ENCODE assay signal across 28 mouse cellular contexts in the genomic region with DNA sequence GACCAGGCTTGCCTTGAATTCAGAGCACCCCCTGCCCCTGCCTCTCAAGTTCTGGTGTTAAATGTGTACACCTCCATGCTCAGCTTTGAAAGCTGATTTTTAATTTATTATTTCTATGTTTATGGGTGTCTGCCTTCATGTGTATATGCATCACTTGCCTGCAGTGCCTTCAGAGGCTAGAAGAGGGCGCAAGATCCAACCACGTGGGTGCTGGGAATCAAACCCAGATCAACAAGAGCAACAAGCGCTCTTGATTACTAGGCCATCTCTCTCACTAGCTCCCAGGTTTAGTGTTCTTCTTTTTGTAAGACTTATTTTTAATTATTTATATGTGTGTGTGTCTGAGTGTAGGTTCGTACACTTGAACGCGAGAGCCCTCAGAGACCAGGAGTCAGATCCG. TPM values are rescaled to one million over a fixed set of nuclear protein-coding genes. Genes with fewer than 3 reads are reported as not detected.
DNase-seq lines count a peak whose midpoint lies in the region; ATAC-seq and TF ChIP-seq lines count a peak whose summit lies in the region.
"Had no signal": no experiment of that assay in that cellular context is flagged by ENCODE, and none has a peak within 500 bp of the region (broad histone marks: within the 10 kb centered on the region; RNA-seq: fewer than 3 reads in every experiment).

No protein-coding gene starts in this region.

- TF ChIP-seq CTCF in liver, postnatal 0 days (IDR thresholded peaks at IDR 0.05; ENCODE audit: low read depth), result 0 out of 2 replicates have a peak, but pooled peaks have one; percentile 1
- TF ChIP-seq CTCF in bone marrow, adult 2 months (IDR thresholded peaks at IDR 0.05; ENCODE audit: control insufficient read depth, insufficient read depth, low read length), result no peak
- no peak for TF ChIP-seq CTCF in layer of hippocampus, adult 2 months (conservative IDR thresholded peaks at IDR 0.05)

- H3K4me2 ChIP-seq in liver, postnatal 0 days (ENCODE audit: low read depth, low read length), result no peak overlapping the region
- no peak overlapping the region for H3K4me2 ChIP-seq in liver, embryonic 11.5 days
- no peak overlapping the region for H3K4me2 ChIP-seq in heart, embryonic 12.5 days
- H3K4me2 ChIP-seq: embryonic facial prominence, embryonic 13.5 days; embryonic facial prominence, embryonic 15.5 days; forebrain, embryonic 12.5 days had no signal

- peaks cover 87% of the 10 kb centered on the region for H3K36me3 ChIP-seq in liver, postnatal 0 days (replicated peaks; ENCODE audit: insufficient read depth, low read length)
- H3K36me3 ChIP-seq in liver, embryonic 11.5 days (ENCODE audit: control insufficient read depth, insufficient read depth, low read length), result peaks cover 76% of the 10 kb centered on the region
- H3K36me3 ChIP-seq in heart, embryonic 12.5 days, result peaks cover 99% of the 10 kb centered on the region

- TF ChIP-seq EP300 in liver, postnatal 0 days (IDR thresholded peaks at IDR 0.05; ENCODE audit: low read depth), result no peak

- no peak overlapping the region for H3K9ac ChIP-seq in liver, postnatal 0 days (replicated peaks)
- no peak overlapping the region for H3K9ac ChIP-seq in liver, embryonic 11.5 days (ENCODE audit: low read depth, low read length)
- no peak overlapping the region for H3K9ac ChIP-seq in heart, embryonic 12.5 days
- H3K9ac ChIP-seq: embryonic facial prominence, embryonic 13.5 days; embryonic facial prominence, embryonic 15.5 days; forebrain, embryonic 12.5 days had no signal

- no peak overlapping the region for H3K4me3 ChIP-seq in liver, postnatal 0 days (ENCODE audit: low read depth, low read length)
- H3K4me3 ChIP-seq in liver, embryonic 11.5 days (ENCODE audit: low read depth, low read length), result no peak overlapping the region
- no peak overlapping the region for H3K4me3 ChIP-seq in bone marrow, adult 2 months (replicated peaks; ENCODE audit: control insufficient read depth, low read depth, low read length)
- no peak overlapping the region for H3K4me3 ChIP-seq in heart, embryonic 12.5 days
- no peak overlapping the region for H3K4me3 ChIP-seq in layer of hippocampus, adult 2 months
- H3K4me3 ChIP-seq: embryonic facial prominence, embryonic 13.5 days; embryonic facial prominence, embryonic 15.5 days; erythroblast, embryonic 14.5 days; forebrain, embryonic 10.5 days; forebrain, embryonic 12.5 days had no signal

- no peak for TF ChIP-seq POLR2A in bone marrow, adult 2 months (IDR thresholded peaks at IDR 0.05; ENCODE audit: borderline replicate concordance, control insufficient read depth, low read depth, low read length)

- 95% methylated on average over 7 of the region's 7 CpGs for WGBS in liver, postnatal 0 days (ENCODE audit: insufficient replicate concordance)
- 96% methylated on average over 7 of the region's 7 CpGs for WGBS in liver, embryonic 11.5 days
- 94% methylated on average over 7 of the region's 7 CpGs for WGBS in bone marrow, adult 2 months
- WGBS in heart, embryonic 12.5 days, result 95% methylated on average over 7 of the region's 7 CpGs

- H3K27ac ChIP-seq in liver, postnatal 0 days (ENCODE audit: low read depth), result no peak overlapping the region
- H3K27ac ChIP-seq in liver, embryonic 11.5 days (ENCODE audit: low read depth, low read length), result no peak overlapping the region
- 0 out of 2 replicates have a peak overlapping the region, but pooled peaks have one; percentile 15 for H3K27ac ChIP-seq in bone marrow, adult 2 months (ENCODE audit: control insufficient read depth, insufficient read depth, low read depth, low read length, poor library complexity)
- H3K27ac ChIP-seq in heart, embryonic 12.5 days (ENCODE audit: poor library complexity, severe bottlenecking), result no peak overlapping the region
- H3K27ac ChIP-seq in layer of hippocampus, adult 2 months, result no peak overlapping the region
- H3K27ac ChIP-seq: embryonic facial prominence, embryonic 13.5 days; embryonic facial prominence, embryonic 15.5 days; forebrain, embryonic 10.5 days; forebrain, embryonic 12.5 days had no signal

- H3K9me3 ChIP-seq in liver, postnatal 0 days (ENCODE audit: low read length), result no peaks in the 10 kb centered on the region
- 0 out of 2 replicates have a peak, but pooled peaks cover 2% of the 10 kb centered on the region for H3K9me3 ChIP-seq in liver, embryonic 11.5 days (ENCODE audit: control insufficient read depth, low read length)
- H3K9me3 ChIP-seq in heart, embryonic 12.5 days (replicated peaks), result peaks cover 5% of the 10 kb centered on the region; the same call in 1 of the 2 replicates
- H3K9me3 ChIP-seq: embryonic facial prominence, embryonic 13.5 days; embryonic facial prominence, embryonic 15.5 days had no signal

- no peak for ATAC-seq in liver, postnatal 0 days
- ATAC-seq in liver, embryonic 11.5 days (replicated peaks; ENCODE audit: low FRiP score), result no peak
- no peak for ATAC-seq in heart, embryonic 12.5 days (ENCODE audit: insufficient number of reproducible peaks, low FRiP score)
- ATAC-seq: activated CD4-positive, CD25-positive, alpha-beta regulatory T cell, adult 4 months; CD4-positive, CD25-positive, alpha-beta regulatory T cell, adult 4 months; forebrain, embryonic 14.5 days; forebrain, embryonic 16.5 days; Patski had no signal

- H3K4me1 ChIP-seq in liver, postnatal 0 days (ENCODE audit: insufficient read depth), result peaks cover 2% of the 10 kb centered on the region; the same call in 1 of the 2 replicates
- no peaks in the 10 kb centered on the region; the same call in 1 of the 2 replicates for H3K4me1 ChIP-seq in liver, embryonic 11.5 days (replicated peaks; ENCODE audit: control insufficient read depth, insufficient read depth, low read length)
- H3K4me1 ChIP-seq in bone marrow, adult 2 months (ENCODE audit: control insufficient read depth, insufficient read depth, low read length), result peaks cover 18% of the 10 kb centered on the region
- no peaks in the 10 kb centered on the region for H3K4me1 ChIP-seq in heart, embryonic 12.5 days (replicated peaks)
- H3K4me1 ChIP-seq: embryonic facial prominence, embryonic 13.5 days; embryonic facial prominence, embryonic 15.5 days; forebrain, embryonic 12.5 days had no signal

- H3K27me3 ChIP-seq in liver, postnatal 0 days (ENCODE audit: insufficient read depth, low read length), result no peaks in the 10 kb centered on the region
- no peaks in the 10 kb centered on the region for H3K27me3 ChIP-seq in liver, embryonic 11.5 days (replicated peaks; ENCODE audit: control insufficient read depth, insufficient read depth, low read length)
- H3K27me3 ChIP-seq in heart, embryonic 12.5 days (replicated peaks), result no peaks in the 10 kb centered on the region
- H3K27me3 ChIP-seq: CH12.LX; embryonic facial prominence, embryonic 13.5 days; embryonic facial prominence, embryonic 15.5 days; forebrain, embryonic 12.5 days; Patski had no signal

- no peak for DNase-seq in liver, postnatal 0 days
- no peak for DNase-seq in liver, embryonic 11.5 days (ENCODE audit: low spot score)
- peak; percentile 72 for DNase-seq in R1 (ENCODE audit: low read depth, low spot score)
- no peak for DNase-seq in embryo, embryonic 9.5 days (ENCODE audit: extremely low spot score)
- DNase-seq in layer of hippocampus, adult 2 months (ENCODE audit: low spot score in 2 of 2), result no peak
- DNase-seq: adrenal gland, adult 8-10 months; adrenal gland, postnatal 14 days; adrenal gland, postnatal 36 days; B cell, adult 2 months; cerebellum, adult 11 months; cerebellum, adult 18-20 months; cerebellum, adult 9-10 months; cerebellum, postnatal 10 days; cerebellum, postnatal 25 days had no signal

RNA-seq across cellular contexts. Expression of gene Pgd, which starts 11.7 kb away (rescaled TPM):
- 43.4 and 49.9 TPM in 2 replicates for polyA plus RNA-seq in liver, postnatal 0 days (2015; fragmentation: Nextera tagmentation; extraction: Ambion mirVana)
- 49.9 and 57.3 TPM in 2 replicates for polyA plus RNA-seq in liver, embryonic 11.5 days (2014; fragmentation: Nextera tagmentation; extraction: Ambion mirVana)
- 68.6 and 170 TPM in 2 replicates for polyA plus RNA-seq in bone marrow, adult 2 months (2011; ENCODE audit: insufficient read depth, insufficient read length, low replicate concordance, missing spikeins)
- 90.0 and 91.1 TPM in 2 replicates for polyA plus RNA-seq in heart, embryonic 12.5 days (2016; fragmentation: Nextera tagmentation; extraction: Ambion mirVana)
- total RNA-seq in layer of hippocampus, adult 2 months (2021), result 10 to 100 TPM; 30.8 to 32.0 TPM

RNA-seq across cellular contexts. Expression of gene Cenps, which starts 17.4 kb away (rescaled TPM):
- 8.4 and 8.7 TPM in 2 replicates for polyA plus RNA-seq in liver, postnatal 0 days (2015; fragmentation: Nextera tagmentation; extraction: Ambion mirVana)
- 37.0 and 37.1 TPM in 2 replicates for polyA plus RNA-seq in liver, embryonic 11.5 days (2014; fragmentation: Nextera tagmentation; extraction: Ambion mirVana)
- polyA plus RNA-seq in bone marrow, adult 2 months (2011; ENCODE audit: insufficient read depth, insufficient read length, low replicate concordance, missing spikeins), result 37.7 and 47.8 TPM in 2 replicates
- polyA plus RNA-seq in heart, embryonic 12.5 days (2016; fragmentation: Nextera tagmentation; extraction: Ambion mirVana), result 26.9 and 27.9 TPM in 2 replicates
- total RNA-seq in layer of hippocampus, adult 2 months (2021), result 10 to 100 TPM; 19.3 to 27.1 TPM

RNA-seq across cellular contexts. Expression of gene Cort, which starts 28.3 kb away (rescaled TPM):
- not detected in 2 replicates for polyA plus RNA-seq in liver, postnatal 0 days (2015; fragmentation: Nextera tagmentation; extraction: Ambion mirVana)
- 0.26 and 0.38 TPM in 2 replicates for polyA plus RNA-seq in liver, embryonic 11.5 days (2014; fragmentation: Nextera tagmentation; extraction: Ambion mirVana)
- 1.5 TPM in 1 of 2 replicates, not detected in the other for polyA plus RNA-seq in bone marrow, adult 2 months (2011; ENCODE audit: insufficient read depth, insufficient read length, low replicate concordance, missing spikeins)
- polyA plus RNA-seq in heart, embryonic 12.5 days (2016; fragmentation: Nextera tagmentation; extraction: Ambion mirVana), result not detected in 2 replicates
- 10 to 100 TPM; 11.0 to 14.7 TPM for total RNA-seq in layer of hippocampus, adult 2 months (2021)
- polyA plus RNA-seq: CD4-positive, CD25-positive, alpha-beta regulatory T cell, adult 4 months; embryonic facial prominence, embryonic 11.5 days had no signal

RNA-seq across cellular contexts. Expression of gene Dffa, which starts 50.9 kb away (rescaled TPM):
- polyA plus RNA-seq in liver, postnatal 0 days (2015; fragmentation: Nextera tagmentation; extraction: Ambion mirVana), result 12.5 and 13.4 TPM in 2 replicates
- polyA plus RNA-seq in liver, embryonic 11.5 days (2014; fragmentation: Nextera tagmentation; extraction: Ambion mirVana), result 37.4 and 37.7 TPM in 2 replicates
- polyA plus RNA-seq in bone marrow, adult 2 months (2011; ENCODE audit: insufficient read depth, insufficient read length, low replicate concordance, missing spikeins), result 5.5 and 12.4 TPM in 2 replicates
- 37.8 and 39.9 TPM in 2 replicates for polyA plus RNA-seq in heart, embryonic 12.5 days (2016; fragmentation: Nextera tagmentation; extraction: Ambion mirVana)
- 10 to 100 TPM; 47.8 to 54.2 TPM for total RNA-seq in layer of hippocampus, adult 2 months (2021)

RNA-seq across cellular contexts. Expression of gene Pex14, which starts 55.2 kb away (rescaled TPM):
- 47.5 and 53.6 TPM in 2 replicates for polyA plus RNA-seq in liver, postnatal 0 days (2015; fragmentation: Nextera tagmentation; extraction: Ambion mirVana)
- 45.2 and 46.8 TPM in 2 replicates for polyA plus RNA-seq in liver, embryonic 11.5 days (2014; fragmentation: Nextera tagmentation; extraction: Ambion mirVana)
- 5.6 and 12.4 TPM in 2 replicates for polyA plus RNA-seq in bone marrow, adult 2 months (2011; ENCODE audit: insufficient read depth, insufficient read length, low replicate concordance, missing spikeins)
- polyA plus RNA-seq in heart, embryonic 12.5 days (2016; fragmentation: Nextera tagmentation; extraction: Ambion mirVana), result 44.1 and 44.3 TPM in 2 replicates
- 10 to 100 TPM; 47.8 to 48.5 TPM for total RNA-seq in layer of hippocampus, adult 2 months (2021)
